Comparison of ENCODE assay signal across 14 mouse cellular contexts in genomic region chr3:108363626-108364025, GRCm38 (mm10). TPM values are rescaled to one million over a fixed set of nuclear protein-coding genes. Genes with fewer than 3 reads are reported as not detected.
DNase-seq lines count a peak whose midpoint lies in the region; ATAC-seq and TF ChIP-seq lines count a peak whose summit lies in the region.
"Had no signal": no experiment of that assay in that cellular context is flagged by ENCODE, and none has a peak within 500 bp of the region (broad histone marks: within the 10 kb centered on the region; RNA-seq: fewer than 3 reads in every experiment).

No protein-coding gene starts in this region.

- no peak overlapping the region for H3K4me2 ChIP-seq in forebrain, embryonic 13.5 days
- no peak overlapping the region for H3K4me2 ChIP-seq in forebrain, embryonic 11.5 days (ENCODE audit: low read depth, low read length, severe bottlenecking)
- no peak overlapping the region for H3K4me2 ChIP-seq in forebrain, embryonic 16.5 days (ENCODE audit: low read length)
- H3K4me2 ChIP-seq in heart, postnatal 0 days (ENCODE audit: low read depth, low read length), result no peak overlapping the region
- H3K4me2 ChIP-seq: embryonic facial prominence, embryonic 15.5 days; limb, embryonic 15.5 days had no signal

- peaks cover 7% of the 10 kb centered on the region; the same call in 1 of the 2 replicates for H3K36me3 ChIP-seq in forebrain, embryonic 13.5 days (ENCODE audit: poor library complexity, severe bottlenecking)
- no peaks in the 10 kb centered on the region for H3K36me3 ChIP-seq in forebrain, embryonic 11.5 days (ENCODE audit: control insufficient read depth, insufficient read depth, low read length)
- H3K36me3 ChIP-seq in forebrain, embryonic 16.5 days (ENCODE audit: control insufficient read depth, insufficient read depth), result no peaks in the 10 kb centered on the region
- H3K36me3 ChIP-seq in heart, postnatal 0 days (replicated peaks; ENCODE audit: control insufficient read depth, insufficient read depth, low read length), result no peaks in the 10 kb centered on the region
- H3K36me3 ChIP-seq: embryonic facial prominence, embryonic 15.5 days; limb, embryonic 15.5 days had no signal

- TF ChIP-seq EP300 in heart, postnatal 0 days (IDR thresholded peaks at IDR 0.05; ENCODE audit: low read depth), result no peak

- ATAC-seq in forebrain, embryonic 13.5 days, result 0 out of 2 replicates have a peak, but pooled peaks have one; percentile 16
- ATAC-seq in forebrain, embryonic 11.5 days (replicated peaks; ENCODE audit: low FRiP score), result no peak
- peak; percentile 19; the same call in 1 of the 2 replicates for ATAC-seq in forebrain, embryonic 16.5 days
- peak; percentile 57 for ATAC-seq in heart, postnatal 0 days (ENCODE audit: insufficient read depth, low read depth)

- peaks cover 20% of the 10 kb centered on the region for H3K4me1 ChIP-seq in forebrain, embryonic 13.5 days
- peaks cover 2% of the 10 kb centered on the region for H3K4me1 ChIP-seq in forebrain, embryonic 11.5 days (replicated peaks; ENCODE audit: control insufficient read depth, insufficient read depth, low read length)
- peaks cover 16% of the 10 kb centered on the region for H3K4me1 ChIP-seq in forebrain, embryonic 16.5 days (replicated peaks; ENCODE audit: control insufficient read depth, insufficient read depth, low read length)
- peaks cover 15% of the 10 kb centered on the region; the same call in 1 of the 2 replicates for H3K4me1 ChIP-seq in heart, postnatal 0 days (ENCODE audit: control insufficient read depth, insufficient read depth)

- no peak for DNase-seq in forebrain, embryonic 11.5 days (ENCODE audit: low spot score)
- DNase-seq in left cerebral cortex, adult 2 months (ENCODE audit: extremely low spot score in 1 of 2, low spot score in 2 of 2), result no peak
- no peak for DNase-seq in left cerebral cortex, postnatal 4 days
- peak; percentile 82 for DNase-seq in heart, postnatal 0 days (ENCODE audit: low spot score)
- no peak for DNase-seq in urinary bladder, postnatal 4 days (ENCODE audit: low spot score in 2 of 2)
- DNase-seq in kidney, postnatal 4 days, result no peak
- DNase-seq: kidney, adult 2 months; lung, postnatal 36 days had no signal

- TF ChIP-seq CTCF in left cerebral cortex, adult 2 months (IDR thresholded peaks at IDR 0.05), result no peak
- no peak for TF ChIP-seq CTCF in heart, postnatal 0 days (IDR thresholded peaks at IDR 0.05; ENCODE audit: low read depth)

- 70% methylated on average over 3 of the region's 3 CpGs for WGBS in forebrain, embryonic 13.5 days
- WGBS in forebrain, embryonic 11.5 days, result 79% methylated on average over 3 of the region's 3 CpGs
- 68% methylated on average over 3 of the region's 3 CpGs for WGBS in forebrain, embryonic 16.5 days
- 18% methylated on average over 3 of the region's 3 CpGs for WGBS in heart, postnatal 0 days

- H3K27me3 ChIP-seq in forebrain, embryonic 13.5 days, result no peaks in the 10 kb centered on the region
- H3K27me3 ChIP-seq in forebrain, embryonic 11.5 days (ENCODE audit: control insufficient read depth, insufficient read depth, low read length), result no peaks in the 10 kb centered on the region
- H3K27me3 ChIP-seq in forebrain, embryonic 16.5 days (replicated peaks; ENCODE audit: control insufficient read depth, insufficient read depth, low read length), result no peaks in the 10 kb centered on the region
- H3K27me3 ChIP-seq in heart, postnatal 0 days (ENCODE audit: control insufficient read depth, insufficient read depth, low read length), result no peaks in the 10 kb centered on the region
- H3K27me3 ChIP-seq: embryonic facial prominence, embryonic 15.5 days; limb, embryonic 15.5 days had no signal

- no peak overlapping the region for H3K9ac ChIP-seq in forebrain, embryonic 13.5 days
- no peak overlapping the region for H3K9ac ChIP-seq in forebrain, embryonic 11.5 days (ENCODE audit: low read length)
- H3K9ac ChIP-seq in forebrain, embryonic 16.5 days (replicated peaks; ENCODE audit: low read depth, low read length), result no peak overlapping the region
- no peak overlapping the region for H3K9ac ChIP-seq in heart, postnatal 0 days (replicated peaks; ENCODE audit: low read depth, low read length)
- H3K9ac ChIP-seq: embryonic facial prominence, embryonic 15.5 days; limb, embryonic 15.5 days had no signal

- H3K4me3 ChIP-seq in forebrain, embryonic 13.5 days, result no peak overlapping the region
- H3K4me3 ChIP-seq in forebrain, embryonic 11.5 days (ENCODE audit: low read depth, low read length), result no peak overlapping the region
- H3K4me3 ChIP-seq in left cerebral cortex, adult 2 months, result no peak overlapping the region
- no peak overlapping the region for H3K4me3 ChIP-seq in forebrain, embryonic 16.5 days (replicated peaks; ENCODE audit: low read length)
- no peak overlapping the region for H3K4me3 ChIP-seq in heart, postnatal 0 days (ENCODE audit: low read depth, low read length)
- H3K4me3 ChIP-seq: embryonic facial prominence, embryonic 15.5 days; limb, embryonic 15.5 days had no signal

- H3K27ac ChIP-seq in forebrain, embryonic 13.5 days, result peak overlapping the region; percentile 57; the same call in 1 of the 2 replicates
- H3K27ac ChIP-seq in forebrain, embryonic 11.5 days (ENCODE audit: low read depth, low read length), result no peak overlapping the region
- peak overlapping the region; percentile 48; the same call in 1 of the 2 replicates for H3K27ac ChIP-seq in left cerebral cortex, adult 2 months
- H3K27ac ChIP-seq in forebrain, embryonic 16.5 days (ENCODE audit: low read length), result no peak overlapping the region
- peak overlapping the region; percentile 60; the same call in 1 of the 2 replicates for H3K27ac ChIP-seq in heart, postnatal 0 days (ENCODE audit: low read depth)
- H3K27ac ChIP-seq: embryonic facial prominence, embryonic 15.5 days; limb, embryonic 15.5 days; stomach, postnatal 0 days had no signal

- no peaks in the 10 kb centered on the region for H3K9me3 ChIP-seq in forebrain, embryonic 13.5 days (replicated peaks)
- H3K9me3 ChIP-seq in forebrain, embryonic 11.5 days (ENCODE audit: control insufficient read depth, low read length), result no peaks in the 10 kb centered on the region
- no peaks in the 10 kb centered on the region for H3K9me3 ChIP-seq in forebrain, embryonic 16.5 days (ENCODE audit: control insufficient read depth, low read length)
- no peaks in the 10 kb centered on the region for H3K9me3 ChIP-seq in heart, postnatal 0 days (replicated peaks; ENCODE audit: control insufficient read depth, low read length)
- H3K9me3 ChIP-seq: embryonic facial prominence, embryonic 15.5 days; limb, embryonic 15.5 days had no signal

- intact Hi-C loops in left cerebral cortex, adult 2 months (cut with DNase I), result no loop called here
- intact Hi-C loops in left cerebral cortex, postnatal 4 days (cut with DNase I), result no loop called here

RNA-seq across cellular contexts. Expression of gene Mybphl, which starts 1.1 kb away (rescaled TPM):
- polyA plus RNA-seq in forebrain, embryonic 13.5 days (2015; fragmentation: Nextera tagmentation; extraction: Ambion mirVana), result not detected in 2 replicates
- not detected in 2 replicates for polyA plus RNA-seq in forebrain, embryonic 11.5 days (2014; fragmentation: Nextera tagmentation; extraction: Ambion mirVana)
- total RNA-seq in left cerebral cortex, adult 2 months (2021), result 1 to 10 TPM in 1 of 2 experiments, not detected in 1; 1.0 TPM
- under 1 TPM in 1 of 2 experiments, not detected in 1; 0.30 TPM for total RNA-seq in left cerebral cortex, postnatal 4 days (2021)
- polyA plus RNA-seq in forebrain, embryonic 16.5 days (2015; fragmentation: Nextera tagmentation; extraction: Ambion mirVana), result 0.16 TPM in 1 of 2 replicates, not detected in the other
- 49.3 and 60.6 TPM in 2 replicates for total RNA-seq in heart, postnatal 0 days (2014; rRNA removed; ENCODE audit: low replicate concordance)
- polyA plus RNA-seq in heart, postnatal 0 days (2015; fragmentation: Nextera tagmentation; extraction: Ambion mirVana), result 90.0 and 123 TPM in 2 replicates
- polyA plus RNA-seq: gonadal fat pad, adult 2 months; limb, embryonic 15.5 days; stomach, postnatal 0 days had no signal

RNA-seq across cellular contexts. Expression of gene Psrc1, which starts 20.0 kb away (rescaled TPM):
- polyA plus RNA-seq in forebrain, embryonic 13.5 days (2015; fragmentation: Nextera tagmentation; extraction: Ambion mirVana), result 68.6 and 68.9 TPM in 2 replicates
- polyA plus RNA-seq in forebrain, embryonic 11.5 days (2014; fragmentation: Nextera tagmentation; extraction: Ambion mirVana), result 99.5 and 102 TPM in 2 replicates
- total RNA-seq in left cerebral cortex, adult 2 months (2021), result 10 to 100 TPM; 18.9 to 21.2 TPM
- total RNA-seq in left cerebral cortex, postnatal 4 days (2021), result 1 to 10 TPM; 4.3 to 6.9 TPM
- 29.0 and 29.2 TPM in 2 replicates for polyA plus RNA-seq in forebrain, embryonic 16.5 days (2015; fragmentation: Nextera tagmentation; extraction: Ambion mirVana)
- 8.4 and 17.5 TPM in 2 replicates for total RNA-seq in heart, postnatal 0 days (2014; rRNA removed; ENCODE audit: low replicate concordance)
- 5.0 and 5.4 TPM in 2 replicates for polyA plus RNA-seq in heart, postnatal 0 days (2015; fragmentation: Nextera tagmentation; extraction: Ambion mirVana)

RNA-seq across cellular contexts. Expression of gene Celsr2, which starts 51.7 kb away (rescaled TPM):
- 45.3 and 56.9 TPM in 2 replicates for polyA plus RNA-seq in forebrain, embryonic 13.5 days (2015; fragmentation: Nextera tagmentation; extraction: Ambion mirVana)
- polyA plus RNA-seq in forebrain, embryonic 11.5 days (2014; fragmentation: Nextera tagmentation; extraction: Ambion mirVana), result 52.0 and 68.1 TPM in 2 replicates
- 100 to 1,000 TPM; 163 to 185 TPM for total RNA-seq in left cerebral cortex, adult 2 months (2021)
- total RNA-seq in left cerebral cortex, postnatal 4 days (2021), result 100 to 1,000 TPM; 136 to 149 TPM
- polyA plus RNA-seq in forebrain, embryonic 16.5 days (2015; fragmentation: Nextera tagmentation; extraction: Ambion mirVana), result 46.7 and 47.3 TPM in 2 replicates
- total RNA-seq in heart, postnatal 0 days (2014; rRNA removed; ENCODE audit: low replicate concordance), result 3.5 and 5.5 TPM in 2 replicates
- polyA plus RNA-seq in heart, postnatal 0 days (2015; fragmentation: Nextera tagmentation; extraction: Ambion mirVana), result 1.2 and 1.9 TPM in 2 replicates

Comparison
In these comparisons a context has a peak if more than half of its experiments do, and no peak if none do; other contexts are left out.
1. H3K27ac ChIP-seq: peak in forebrain, embryonic 13.5 days (single experiment), left cerebral cortex, adult 2 months (single experiment) and heart, postnatal 0 days (single experiment); none in forebrain, embryonic 11.5 days (single experiment) and forebrain, embryonic 16.5 days (single experiment).
2. RNA of gene Mybphl, which starts 1.1 kb away (polyA plus RNA-seq): 90.0 to 123 TPM in heart, postnatal 0 days; 0.16 TPM in forebrain, embryonic 16.5 days, not detected in forebrain, embryonic 11.5 days and not detected in forebrain, embryonic 13.5 days; every median in the first group is over 10 times any median in the second.
3. RNA of gene Celsr2, which starts 51.7 kb away (polyA plus RNA-seq): 52.0 to 68.1 TPM in forebrain, embryonic 11.5 days, 46.7 to 47.3 TPM in forebrain, embryonic 16.5 days and 45.3 to 56.9 TPM in forebrain, embryonic 13.5 days; 1.2 to 1.9 TPM in heart, postnatal 0 days; every median in the first group is over 10 times any median in the second.